Mouse (Mus musculus) bone marrow macrophage, adult 2 months (primary cell): ENCODE results near the gene Mob3a. TPM values are rescaled to one million over a fixed set of nuclear protein-coding genes. Genes with fewer than 3 reads are reported as not detected.

Experiments used
- H3K27ac ChIP-seq: 2 replicates; pipeline ENCODE4 v1.5.1; 2012; ENCODE audit warnings: low read depth, low read length; ENCODE audit not compliant: insufficient read depth
- H3K4me1 ChIP-seq: 2 replicates; pipeline ENCODE4 v1.6.1; 2012; ENCODE audit warnings: low read length; ENCODE audit not compliant: control insufficient read depth, insufficient read depth
- H3K4me3 ChIP-seq: 2 replicates; pipeline ENCODE4 v1.5.1; 2012; ENCODE audit warnings: mild to moderate bottlenecking, low read length, moderate library complexity; ENCODE audit not compliant: insufficient read depth
- CTCF ChIP-seq: IDR thresholded peaks from 2 replicates; pipeline ENCODE4 v1.5.1; 2012; ENCODE audit warnings: low read depth, mild to moderate bottlenecking, low read length, moderate library complexity
- POLR2A ChIP-seq: IDR thresholded peaks from 2 replicates; pipeline ENCODE4 v1.6.1; 2012; ENCODE audit warnings: mild to moderate bottlenecking, low read depth, low read length, borderline replicate concordance
- polyA plus RNA-seq: library from polyadenylated mRNA; stranded (reverse); fragments of >200 nt; gene quantifications from 2 replicates; pipeline ENCODE4 v1.2.4, GENCODE M21; 2012; ENCODE audit not compliant: missing spikeins, insufficient read depth, insufficient read length

Gene Mob3a
- polyA plus RNA-seq, 1 experiment = 53.3 TPM

DNA sequence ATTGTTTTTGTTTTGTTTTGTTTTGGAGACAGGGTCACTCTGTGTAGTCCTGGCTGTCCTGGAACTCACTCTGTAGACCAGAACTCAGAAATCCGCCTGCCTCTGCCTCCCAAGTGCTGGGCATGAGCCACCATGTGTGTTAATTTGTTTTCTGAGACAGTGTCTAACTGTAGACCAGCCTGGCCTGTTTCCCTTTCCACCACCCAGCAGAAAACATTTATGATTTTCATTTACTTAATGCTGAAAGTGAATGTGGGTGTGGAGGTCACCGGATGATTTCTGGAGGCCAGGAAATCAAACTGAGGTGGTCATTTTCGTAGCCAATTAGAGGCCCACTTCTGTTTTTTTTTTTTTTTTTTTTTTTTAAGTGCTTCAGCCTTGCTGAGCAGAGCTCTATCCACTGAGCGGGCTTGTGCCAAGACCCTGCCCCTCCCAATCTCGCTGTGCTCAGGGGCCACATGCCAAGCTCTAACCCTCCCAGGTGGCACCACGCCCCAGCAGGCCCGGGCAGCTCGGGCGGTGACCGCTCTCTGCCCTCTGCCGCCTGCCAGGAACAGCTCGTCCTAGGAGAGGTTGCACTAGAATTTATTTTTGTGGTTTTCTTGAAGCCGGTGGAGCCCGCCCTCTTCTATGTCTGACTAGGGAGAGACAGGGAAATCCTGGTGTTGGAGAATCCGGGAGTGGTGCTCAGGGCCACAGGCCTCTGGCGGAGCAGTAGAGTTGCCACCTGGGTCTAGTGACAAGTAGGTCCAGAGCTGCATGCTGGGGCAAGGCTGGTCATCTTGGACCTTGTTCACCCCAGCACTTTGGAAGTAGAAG, 37.4 kb downstream of the Mob3a start:
- TF ChIP-seq POLR2A (no peak), CTCF (no peak)
- Histone ChIP-seq H3K4me3 (0 out of 2 replicates have a peak overlapping the region, but pooled peaks have one; percentile 9), H3K4me1 (peaks cover 34% of the 10 kb centered on the region), H3K27ac (peak overlapping the region; percentile 83)

DNA sequence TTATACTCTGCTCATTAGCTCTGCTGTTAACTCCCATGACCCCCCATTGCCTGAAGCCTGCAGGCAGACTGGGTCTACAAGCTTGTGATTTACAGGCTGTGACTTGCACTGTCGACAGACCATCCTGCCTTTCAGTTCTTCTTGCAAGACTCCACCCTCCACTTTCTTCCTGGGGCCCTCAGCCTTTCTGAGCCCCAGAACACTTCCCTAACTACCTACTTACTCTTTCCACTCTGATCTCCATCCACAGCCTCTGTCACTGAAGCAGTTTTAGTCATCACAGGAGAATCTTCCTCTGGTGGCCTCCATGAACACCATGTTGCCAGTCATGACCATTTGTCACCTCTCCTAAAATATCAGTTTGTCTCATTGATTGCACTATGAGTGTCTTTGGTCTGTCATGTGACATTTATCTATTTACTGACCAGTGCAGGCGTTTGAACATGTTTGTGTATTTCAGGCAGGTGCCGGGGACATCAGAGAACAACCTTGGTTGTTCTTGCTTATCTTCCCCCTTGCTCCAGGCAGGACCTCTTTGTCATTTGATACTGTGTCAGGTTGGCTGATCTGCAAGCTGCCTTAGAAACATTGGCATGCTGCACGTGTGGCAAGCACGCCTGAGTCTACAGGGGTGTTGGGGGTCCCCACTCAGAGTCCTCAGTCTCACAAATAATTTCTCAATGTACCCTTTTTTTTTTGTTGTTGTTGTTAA, 38.1 kb downstream of the Mob3a start:
- Histone ChIP-seq H3K4me1 (peaks cover 36% of the 10 kb centered on the region), H3K4me3 (no peak overlapping the region; the same call in 1 of the 2 replicates), H3K27ac (peak overlapping the region; percentile 83)
- TF ChIP-seq CTCF (no peak), POLR2A (no peak)

DNA sequence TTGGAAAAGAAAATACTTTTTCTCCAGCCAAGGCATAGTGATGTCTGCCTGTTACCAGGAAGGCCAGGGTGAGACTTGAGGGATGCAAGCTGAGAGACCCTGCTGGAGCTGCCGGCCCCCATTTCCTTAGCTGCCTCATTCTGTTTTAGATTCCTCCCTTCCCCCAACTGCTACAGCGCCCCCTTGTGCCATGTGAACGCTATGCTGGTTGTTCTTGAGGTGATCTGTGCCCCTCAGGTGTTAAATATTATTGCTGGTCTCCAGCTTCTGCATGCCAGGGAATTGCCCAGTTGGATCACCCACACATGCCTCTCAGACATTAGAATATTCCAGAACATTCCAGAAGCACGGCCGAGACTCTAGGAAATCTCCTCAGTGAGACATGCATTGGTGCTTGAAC, 40.6 kb downstream of the Mob3a start:
- peaks cover 51% of the 10 kb centered on the region for H3K4me1 ChIP-seq
- no peak overlapping the region for H3K27ac ChIP-seq
- H3K4me3 ChIP-seq = no peak overlapping the region
- peak; percentile 66 for TF ChIP-seq CTCF
- no peak for TF ChIP-seq POLR2A

DNA sequence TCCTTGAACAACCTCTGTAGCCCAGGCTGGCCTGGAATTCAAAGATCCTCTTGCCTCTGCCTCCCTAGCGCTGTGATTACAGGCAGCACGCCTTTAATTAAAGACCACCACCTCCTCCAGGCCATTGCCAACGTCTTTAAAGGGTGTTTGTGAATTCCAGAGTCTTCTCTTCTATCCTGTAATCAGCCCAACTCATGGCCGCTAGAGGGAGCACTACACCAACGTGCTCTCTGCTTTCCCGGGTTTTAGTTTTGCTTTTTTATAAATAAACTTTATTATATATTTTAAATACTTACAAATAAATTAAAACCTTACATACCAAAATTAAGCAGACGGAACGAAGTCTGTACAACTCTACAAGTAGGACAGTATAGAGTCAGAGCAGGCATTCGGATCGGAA, 42.6 kb downstream of the Mob3a start:
- TF ChIP-seq CTCF (peak; percentile 56), POLR2A (no peak)
- Histone ChIP-seq H3K27ac (peak overlapping the region; percentile 42), H3K4me3 (peak overlapping the region; percentile 22), H3K4me1 (peaks cover 45% of the 10 kb centered on the region)

DNA sequence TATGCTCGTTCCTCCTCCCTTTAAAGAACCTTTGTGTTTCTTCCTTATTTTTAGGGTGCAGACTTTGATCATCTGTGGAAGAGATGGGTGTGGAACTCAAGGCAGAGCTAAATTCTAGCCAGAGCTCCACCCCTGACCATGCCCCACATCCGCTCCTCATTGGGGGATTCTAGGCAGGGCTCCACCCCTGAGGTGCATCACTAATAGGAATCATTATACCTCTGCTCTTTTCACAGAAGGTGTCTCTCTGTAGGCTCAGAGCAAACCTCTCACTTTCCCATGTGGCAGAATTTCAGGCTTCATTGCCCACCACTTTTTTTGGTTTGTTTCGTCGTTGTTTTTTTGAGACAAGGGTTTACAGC, 43.0 kb downstream of the Mob3a start:
- TF ChIP-seq POLR2A = no peak
- Histone ChIP-seq H3K27ac (peak overlapping the region; percentile 62), H3K4me3 (peak overlapping the region; percentile 22), H3K4me1 (peaks cover 41% of the 10 kb centered on the region)

DNA sequence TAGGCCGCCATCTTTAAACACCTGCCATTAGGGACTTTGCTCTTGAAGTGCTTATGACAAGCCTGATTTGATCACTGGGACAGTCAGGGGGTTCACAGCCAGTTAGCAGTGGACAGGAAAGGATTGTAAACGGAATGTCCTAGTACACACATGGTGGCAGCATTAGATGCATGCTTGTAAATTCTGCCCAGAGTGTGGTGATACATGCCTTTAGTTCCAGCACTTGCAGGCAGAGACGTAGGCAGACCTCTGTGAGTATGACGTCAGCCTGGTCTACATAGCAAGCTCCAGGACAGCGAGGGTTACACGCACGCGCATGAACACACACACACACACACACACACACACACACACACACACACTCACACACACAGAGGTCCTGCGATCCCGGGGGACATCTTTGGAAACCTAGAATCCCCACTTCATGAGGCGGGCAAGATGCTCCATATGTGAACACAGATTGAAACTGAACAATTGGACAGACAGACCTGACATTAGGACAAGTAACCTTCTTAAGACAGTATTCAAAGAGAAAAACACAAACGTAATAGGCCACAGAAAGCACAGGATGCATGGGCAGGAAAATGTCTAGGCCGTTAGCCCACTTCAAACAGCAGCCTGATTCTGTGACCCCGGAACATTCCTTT, 43.5 kb downstream of the Mob3a start:
- peaks cover 39% of the 10 kb centered on the region for H3K4me1 ChIP-seq
- peak overlapping the region; percentile 62 for H3K27ac ChIP-seq
- peak overlapping the region; percentile 6; the same call in 1 of the 2 replicates for H3K4me3 ChIP-seq
- no peak for TF ChIP-seq POLR2A
- TF ChIP-seq CTCF = no peak

DNA sequence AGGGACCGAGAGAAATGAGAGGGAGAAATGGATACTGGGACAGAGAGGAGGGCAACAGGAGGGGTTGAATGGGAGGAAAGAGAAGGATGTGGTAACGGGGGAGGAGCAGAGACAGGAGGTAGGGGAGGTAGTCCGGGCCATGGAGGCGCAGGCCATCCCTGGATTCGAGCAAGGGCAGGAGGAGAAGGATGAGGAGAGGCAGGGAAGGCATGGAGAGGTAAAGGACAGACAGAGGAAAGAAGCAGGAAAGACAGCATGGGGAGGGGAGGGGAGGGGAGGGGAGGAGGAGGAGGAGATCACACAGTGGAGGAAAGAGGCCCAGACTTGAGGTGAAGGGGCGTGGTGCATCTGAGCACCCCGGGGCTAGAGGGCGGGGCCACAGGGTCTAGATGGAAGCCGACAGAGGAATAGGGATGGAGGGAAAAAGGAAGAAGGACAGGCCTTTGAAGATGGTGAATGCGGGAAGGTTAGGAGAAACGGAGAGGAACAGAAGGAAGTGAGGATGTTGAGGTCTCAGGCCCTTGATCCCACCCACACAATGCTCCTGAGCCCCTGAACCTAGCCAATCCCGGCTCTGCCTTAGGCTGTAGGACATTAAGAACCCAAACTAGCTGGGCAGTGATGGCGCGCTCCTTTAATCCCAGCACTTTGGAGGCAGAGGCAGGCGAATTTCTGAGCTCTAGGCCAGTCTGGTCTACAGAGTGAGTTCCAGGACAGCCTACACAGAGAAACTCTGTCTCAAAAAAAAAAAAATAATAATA, 44.7 kb downstream of the Mob3a start, which contains the start of gene Btbd2:
Gene Btbd2 (minus strand): TSS at position 209 of the 761 bp plus-strand sequence.
- peak within 1 kb of the TSS; percentile 76 for H3K4me3 ChIP-seq
- H3K4me1 ChIP-seq = peaks cover 28% of the 10 kb centered on the region
- TF ChIP-seq CTCF (no peak), POLR2A (no peak)
- H3K27ac ChIP-seq = peak within 1 kb of the TSS; percentile 62

DNA sequence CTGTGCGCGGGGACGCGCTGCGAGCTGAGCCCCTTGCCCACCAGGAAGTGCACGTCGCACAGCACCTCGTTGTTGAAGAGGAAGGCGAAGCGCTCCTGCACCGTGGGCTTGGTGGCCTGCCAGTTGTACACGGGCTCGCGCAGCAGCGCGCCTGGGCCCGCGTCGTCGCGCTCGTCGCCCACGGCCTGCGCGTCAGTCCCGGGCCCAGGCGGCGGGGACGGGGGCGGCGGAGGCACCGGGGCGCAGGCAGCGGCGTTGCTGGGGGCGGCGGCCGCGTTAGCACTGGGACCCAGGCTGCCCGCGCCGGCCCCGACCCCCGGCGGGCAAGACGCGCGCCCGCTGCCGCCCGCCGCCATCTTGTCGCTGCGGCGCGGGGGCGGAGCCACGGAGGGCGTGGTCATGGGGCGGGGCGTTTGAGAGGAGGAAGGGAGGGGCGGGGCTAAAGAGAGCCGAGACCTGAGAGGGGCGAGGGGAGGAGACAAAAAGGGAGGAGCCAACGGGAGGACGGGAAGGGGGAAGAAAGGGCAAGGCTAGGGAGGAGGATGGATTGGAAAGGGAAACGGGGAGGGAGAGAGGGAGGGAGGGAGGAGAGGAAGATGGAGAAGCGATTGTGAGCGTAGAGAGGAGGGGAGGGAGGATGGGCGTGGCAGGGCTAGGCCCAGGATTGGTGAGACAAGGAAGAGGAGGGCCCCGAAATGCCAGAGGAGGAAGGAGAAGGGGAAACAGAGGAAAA, 45.5 kb downstream of the Mob3a start:
- Histone ChIP-seq H3K4me3 (peak overlapping the region; percentile 76), H3K27ac (peak overlapping the region; percentile 40), H3K4me1 (peaks cover 28% of the 10 kb centered on the region)
- peak; percentile 72; the same call in 1 of the 2 replicates for TF ChIP-seq POLR2A
- no peak for TF ChIP-seq CTCF
